Mouse (Mus musculus) lung, adult 2 months (tissue): Measurements from ENCODE around the gene Mllt10.

ENCODE experiments used
- CTCF ChIP-seq: fragments of 200-500 bp; IDR thresholded peaks from 2 replicates; pipeline ENCODE4 v1.5.1; 2011; ENCODE audit warnings: mild to moderate bottlenecking, low read length, control low read depth; ENCODE audit not compliant: insufficient read depth
- POLR2A ChIP-seq: fragments of 200-500 bp; IDR thresholded peaks from 2 replicates; pipeline ENCODE4 v1.6.1; 2011; ENCODE audit warnings: low read depth, mild to moderate bottlenecking, control low read depth, low read length, borderline replicate concordance; ENCODE audit errors: extremely low read depth

DNA sequence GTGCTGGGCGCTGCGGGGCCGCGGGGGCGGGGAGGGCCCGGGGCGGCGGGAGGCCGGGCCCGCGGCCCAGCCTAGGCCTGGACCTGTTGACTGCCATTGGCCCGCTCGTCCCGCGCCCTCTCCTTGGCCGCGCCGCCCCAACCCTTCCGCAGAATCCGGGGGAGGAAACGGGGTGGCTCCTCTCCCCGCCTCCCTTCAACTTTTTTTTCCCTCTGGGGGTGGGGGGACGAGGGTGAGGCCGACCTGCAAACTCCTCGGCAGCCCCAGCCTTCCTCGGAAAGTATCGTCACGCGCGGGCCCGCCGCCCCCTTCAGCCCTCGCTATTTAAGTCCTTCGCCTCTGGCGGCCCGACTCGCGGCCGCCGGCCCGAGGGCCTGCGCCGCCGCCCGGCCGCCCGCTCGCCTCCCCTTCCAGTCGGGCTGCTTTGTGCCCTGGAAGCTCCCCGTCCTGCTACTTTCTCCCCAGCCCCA, 1.8 kb downstream of the Mllt10 start:
- TF ChIP-seq POLR2A: peak; percentile 90
- no peak for TF ChIP-seq CTCF
